Mouse (Mus musculus): ENCODE results near the gene Cemip. TPM values are rescaled to one million over a fixed set of nuclear protein-coding genes. Genes with fewer than 3 reads are reported as not detected.

Gene Cemip
- polyA plus RNA-seq, 1 experiment from 2014 or later = 0.17 TPM

GRCm38 (mm10) chr7:83889383-83889782 lies 196.9 kb downstream of the Cemip start:
- ATAC-seq (replicated peaks; ENCODE audit: low FRiP score, low read depth) (no peak), DNase-seq (ENCODE audit: low spot score) (no peak)
- H3K4me2 ChIP-seq (ENCODE audit: low read length) = no peak overlapping the region
- H3K27ac ChIP-seq = no peak overlapping the region
- no peak overlapping the region for H3K4me3 ChIP-seq (replicated peaks; ENCODE audit: low read depth, low read length)
- TF ChIP-seq CTCF (IDR thresholded peaks at IDR 0.05; ENCODE audit: low read depth) = no peak
- H3K4me1 ChIP-seq (replicated peaks; ENCODE audit: insufficient read depth, low read length) = peaks cover 13% of the 10 kb centered on the region
- no peaks in the 10 kb centered on the region for H3K9me3 ChIP-seq (replicated peaks; ENCODE audit: low read length)
- no peaks in the 10 kb centered on the region for H3K36me3 ChIP-seq (ENCODE audit: insufficient read depth, low read length)
- H3K27me3 ChIP-seq (ENCODE audit: insufficient read depth, low read length) = no peaks in the 10 kb centered on the region
- 49% methylated on average over 3 of the region's 3 CpGs for WGBS
- H3K9ac ChIP-seq (ENCODE audit: low read depth, low read length) = no peak overlapping the region

GRCm38 (mm10) chr7:83886366-83887129 lies 199.8 kb downstream of the Cemip start:
- TF ChIP-seq CTCF (IDR thresholded peaks at IDR 0.05; ENCODE audit: low read depth) = peak; percentile 67
- H3K27ac ChIP-seq = no peak overlapping the region
- ATAC-seq (replicated peaks; ENCODE audit: low FRiP score, low read depth) = no peak
- no peak overlapping the region for H3K4me2 ChIP-seq (ENCODE audit: low read length)
- H3K4me3 ChIP-seq (replicated peaks; ENCODE audit: low read depth, low read length) = no peak overlapping the region
- peak; percentile 26 for DNase-seq (ENCODE audit: low spot score)
- no peak overlapping the region for H3K9ac ChIP-seq (ENCODE audit: low read depth, low read length)
- H3K4me1 ChIP-seq (replicated peaks; ENCODE audit: insufficient read depth, low read length) = peaks cover 10% of the 10 kb centered on the region
- H3K27me3 ChIP-seq (ENCODE audit: insufficient read depth, low read length) = no peaks in the 10 kb centered on the region
- no peaks in the 10 kb centered on the region for H3K36me3 ChIP-seq (ENCODE audit: insufficient read depth, low read length)
- no peaks in the 10 kb centered on the region for H3K9me3 ChIP-seq (replicated peaks; ENCODE audit: low read length)
- 95% methylated on average over 6 of the region's 6 CpGs for WGBS

- H3K36me3 ChIP-seq (ENCODE audit: insufficient read depth, low read length) = no peaks in the 10 kb centered on the region
- no peak overlapping the region for H3K4me2 ChIP-seq (ENCODE audit: low read length)
- H3K9me3 ChIP-seq (replicated peaks; ENCODE audit: low read length) = no peaks in the 10 kb centered on the region
- peaks cover 10% of the 10 kb centered on the region for H3K4me1 ChIP-seq (replicated peaks; ENCODE audit: insufficient read depth, low read length)
- no peak overlapping the region for H3K4me3 ChIP-seq (replicated peaks; ENCODE audit: low read depth, low read length)
- DNase-seq (ENCODE audit: low spot score) (no peak), ATAC-seq (replicated peaks; ENCODE audit: low FRiP score, low read depth) (no peak)
- 93% methylated on average over 4 of the region's 4 CpGs for WGBS
- no peak overlapping the region for H3K27ac ChIP-seq
- no peak for TF ChIP-seq CTCF (IDR thresholded peaks at IDR 0.05; ENCODE audit: low read depth)
- no peak overlapping the region for H3K9ac ChIP-seq (ENCODE audit: low read depth, low read length)
- no peaks in the 10 kb centered on the region for H3K27me3 ChIP-seq (ENCODE audit: insufficient read depth, low read length)
These were observed 200.5 kb downstream of the Cemip start for GRCm38 (mm10) chr7:83885835-83886234.

- Histone ChIP-seq H3K27me3 (ENCODE audit: insufficient read depth, low read length) (no peaks in the 10 kb centered on the region), H3K4me1 (replicated peaks; ENCODE audit: insufficient read depth, low read length) (peaks cover 10% of the 10 kb centered on the region), H3K4me2 (ENCODE audit: low read length) (peak overlapping the region; percentile 91), H3K4me3 (replicated peaks; ENCODE audit: low read depth, low read length) (peak overlapping the region; percentile 65), H3K9me3 (replicated peaks; ENCODE audit: low read length) (no peaks in the 10 kb centered on the region), H3K27ac (peak overlapping the region; percentile 97), H3K9ac (ENCODE audit: low read depth, low read length) (peak overlapping the region; percentile 87), H3K36me3 (ENCODE audit: insufficient read depth, low read length) (no peaks in the 10 kb centered on the region)
- no peak for ATAC-seq (replicated peaks; ENCODE audit: low FRiP score, low read depth)
- WGBS = 39% methylated on average over 6 of the region's 6 CpGs
- TF ChIP-seq CTCF (IDR thresholded peaks at IDR 0.05; ENCODE audit: low read depth) = no peak
- peak; percentile 28 for DNase-seq (ENCODE audit: low spot score)
These were observed 201.3 kb downstream of the Cemip start for GRCm38 (mm10) chr7:83884921-83885532.

GRCm38 (mm10) chr7:83884021-83884658 lies 202.2 kb downstream of the Cemip start, which contains the start of the genes Tlnrd1 and Mesd:
Gene Tlnrd1 (minus strand): TSS chr7:83884305.
Gene Mesd (plus strand): TSS chr7:83884466.
- Histone ChIP-seq H3K27ac (peak within 1 kb of the TSS; percentile 97), H3K4me3 (replicated peaks; ENCODE audit: low read depth, low read length) (peak within 1 kb of the TSS; percentile 65), H3K4me1 (replicated peaks; ENCODE audit: insufficient read depth, low read length) (peaks cover 10% of the 10 kb centered on the region), H3K4me2 (ENCODE audit: low read length) (peak within 1 kb of the TSS; percentile 91), H3K9ac (ENCODE audit: low read depth, low read length) (peak within 1 kb of the TSS; percentile 87), H3K9me3 (replicated peaks; ENCODE audit: low read length) (no peaks in the 10 kb centered on the region), H3K27me3 (ENCODE audit: insufficient read depth, low read length) (no peaks in the 10 kb centered on the region), H3K36me3 (ENCODE audit: insufficient read depth, low read length) (no peaks in the 10 kb centered on the region)
- under 1% methylated on average over 69 of the region's 69 CpGs for WGBS
- TF ChIP-seq CTCF (IDR thresholded peaks at IDR 0.05; ENCODE audit: low read depth) = peak; percentile 32; the same call in 1 of the 2 replicates
- peak; percentile 96 for DNase-seq (ENCODE audit: low spot score)
- ATAC-seq (replicated peaks; ENCODE audit: low FRiP score, low read depth) = peak; percentile 73

- peak overlapping the region; percentile 91 for H3K4me2 ChIP-seq (ENCODE audit: low read length)
- no peaks in the 10 kb centered on the region for H3K36me3 ChIP-seq (ENCODE audit: insufficient read depth, low read length)
- ATAC-seq (replicated peaks; ENCODE audit: low FRiP score, low read depth) = peak; percentile 84
- no peaks in the 10 kb centered on the region for H3K9me3 ChIP-seq (replicated peaks; ENCODE audit: low read length)
- no peaks in the 10 kb centered on the region for H3K27me3 ChIP-seq (ENCODE audit: insufficient read depth, low read length)
- no peak for TF ChIP-seq CTCF (IDR thresholded peaks at IDR 0.05; ENCODE audit: low read depth)
- peak overlapping the region; percentile 87 for H3K9ac ChIP-seq (ENCODE audit: low read depth, low read length)
- WGBS = under 1% methylated on average over 88 of the region's 91 CpGs
- peaks cover 13% of the 10 kb centered on the region for H3K4me1 ChIP-seq (replicated peaks; ENCODE audit: insufficient read depth, low read length)
- peak overlapping the region; percentile 65 for H3K4me3 ChIP-seq (replicated peaks; ENCODE audit: low read depth, low read length)
- H3K27ac ChIP-seq = peak overlapping the region; percentile 97
- DNase-seq (ENCODE audit: low spot score) = peak; percentile 82
These were observed 202.9 kb downstream of the Cemip start for GRCm38 (mm10) chr7:83883276-83884020.

Other genes starting within 250 kb of the Cemip start
- gene Tlnrd1, start 202.2 kb downstream of the Cemip start, polyA plus RNA-seq (2015; fragmentation: Nextera tagmentation; extraction: Ambion mirVana) = 10.0 and 12.8 TPM in 2 replicates
- gene Mesd, start 202.0 kb downstream of the Cemip start, polyA plus RNA-seq (2015; fragmentation: Nextera tagmentation; extraction: Ambion mirVana) = 109 and 111 TPM in 2 replicates
- 124 and 135 TPM in 2 replicates for gene Abhd17c, start 65.4 kb upstream of the Cemip start, polyA plus RNA-seq (2015; fragmentation: Nextera tagmentation; extraction: Ambion mirVana)

All from kidney, postnatal 0 days (tissue).